Mouse (Mus musculus): ENCODE measurements around the gene Sik3.

Sik3 gene

GRCm38 (mm10) chr9:46015831-46016230 is 3.2 kb downstream of the Sik3 start:
- no peak for DNase-seq (ENCODE audit: low spot score in 2 of 2)

GRCm38 (mm10) chr9:46016417-46016816 is 3.8 kb downstream of the Sik3 start:
- DNase-seq (ENCODE audit: low spot score in 2 of 2) = no peak

- no peak for DNase-seq (ENCODE audit: low spot score in 2 of 2)
These were observed 5.7 kb downstream of the Sik3 start for GRCm38 (mm10) chr9:46018316-46018715.

GRCm38 (mm10) chr9:46019975-46020374 is 7.4 kb downstream of the Sik3 start:
- DNase-seq (ENCODE audit: low spot score in 2 of 2) = no peak

- no peak for DNase-seq (ENCODE audit: low spot score in 2 of 2)
These were observed 11.0 kb downstream of the Sik3 start for GRCm38 (mm10) chr9:46023591-46023990.

GRCm38 (mm10) chr9:46026058-46026849 is 13.6 kb downstream of the Sik3 start:
- DNase-seq (ENCODE audit: low spot score in 2 of 2) = no peak

GRCm38 (mm10) chr9:46027994-46028393 is 15.4 kb downstream of the Sik3 start:
- DNase-seq (ENCODE audit: low spot score in 2 of 2) = no peak

- DNase-seq (ENCODE audit: low spot score in 2 of 2) = no peak
These were observed 16.9 kb downstream of the Sik3 start for GRCm38 (mm10) chr9:46029534-46029933.

GRCm38 (mm10) chr9:46030184-46030583 is 17.6 kb downstream of the Sik3 start:
- no peak for DNase-seq (ENCODE audit: low spot score in 2 of 2)

- no peak for DNase-seq (ENCODE audit: low spot score in 2 of 2)
These were observed 18.3 kb downstream of the Sik3 start for GRCm38 (mm10) chr9:46030968-46031367.

- no peak for DNase-seq (ENCODE audit: low spot score in 2 of 2)
These were observed 19.6 kb downstream of the Sik3 start for GRCm38 (mm10) chr9:46032190-46032589.

- DNase-seq (ENCODE audit: low spot score in 2 of 2) = no peak
These were observed 20.4 kb downstream of the Sik3 start for GRCm38 (mm10) chr9:46033058-46033457.

GRCm38 (mm10) chr9:46033862-46034261 is 21.2 kb downstream of the Sik3 start:
- no peak for DNase-seq (ENCODE audit: low spot score in 2 of 2)

- no peak for DNase-seq (ENCODE audit: low spot score in 2 of 2)
These were observed 22.8 kb downstream of the Sik3 start for GRCm38 (mm10) chr9:46035290-46035871.

- no peak for DNase-seq (ENCODE audit: low spot score in 2 of 2)
These were observed 24.3 kb downstream of the Sik3 start for GRCm38 (mm10) chr9:46036881-46037280.

GRCm38 (mm10) chr9:46038786-46039185 is 26.2 kb downstream of the Sik3 start:
- no peak for DNase-seq (ENCODE audit: low spot score in 2 of 2)

GRCm38 (mm10) chr9:46041186-46041585 is 28.6 kb downstream of the Sik3 start:
- DNase-seq (ENCODE audit: low spot score in 2 of 2) = no peak

- no peak for DNase-seq (ENCODE audit: low spot score in 2 of 2)
These were observed 29.8 kb downstream of the Sik3 start for GRCm38 (mm10) chr9:46042387-46042786.

GRCm38 (mm10) chr9:46043626-46044025 is 31.0 kb downstream of the Sik3 start:
- no peak for DNase-seq (ENCODE audit: low spot score in 2 of 2)

GRCm38 (mm10) chr9:46046724-46047517 is 34.3 kb downstream of the Sik3 start:
- DNase-seq (ENCODE audit: low spot score in 2 of 2) = no peak

GRCm38 (mm10) chr9:46049525-46049924 is 36.9 kb downstream of the Sik3 start:
- DNase-seq (ENCODE audit: low spot score in 2 of 2) = no peak

GRCm38 (mm10) chr9:46050203-46050602 is 37.6 kb downstream of the Sik3 start:
- no peak for DNase-seq (ENCODE audit: low spot score in 2 of 2)

Measured in thymus, postnatal 10 days (tissue).